Mouse (Mus musculus) lung, adult 18-20 months (tissue): ENCODE data around the gene Snx4.
"Not testable (repeated sequence)": the region's sequence is repeated elsewhere in the genome, so short reads cannot be mapped to it uniquely, and the experiment has no call there.

Experiments
- DNase-seq, 2 experiments: peaks; one replicate each; pipeline ENCODE4 v3.0.0; 2022; ENCODE audit warnings: mixed read lengths in 2 of 2

Snx4 gene

GRCm38 (mm10) chr16:33251194-33252051 lies at the start of gene Snx4:
TSS of gene Snx4 (plus strand) at chr16:33251442.
- DNase-seq = peak; percentile 92 to 94

- no peak for DNase-seq
Observed at GRCm38 (mm10) chr16:33210812-33211211, 40.4 kb upstream of the Snx4 start.

- no peak for DNase-seq
Observed at GRCm38 (mm10) chr16:33216313-33217003, 34.8 kb upstream of the Snx4 start.

- DNase-seq = not testable (repeated sequence)
Observed at GRCm38 (mm10) chr16:33217553-33218085, 33.6 kb upstream of the Snx4 start.

- no peak for DNase-seq
Observed at GRCm38 (mm10) chr16:33222482-33222881, 28.8 kb upstream of the Snx4 start.

GRCm38 (mm10) chr16:33224381-33224780 lies 26.9 kb upstream of the Snx4 start:
- no peak for DNase-seq

- no peak for DNase-seq
Observed at GRCm38 (mm10) chr16:33234128-33234527, 17.1 kb upstream of the Snx4 start.

GRCm38 (mm10) chr16:33236151-33236550 lies 15.1 kb upstream of the Snx4 start:
- no peak for DNase-seq

- DNase-seq = no peak
Observed at GRCm38 (mm10) chr16:33239305-33239704, 11.9 kb upstream of the Snx4 start.

GRCm38 (mm10) chr16:33242046-33242445 lies 9.2 kb upstream of the Snx4 start:
- no peak for DNase-seq

GRCm38 (mm10) chr16:33244136-33244691 lies 7.0 kb upstream of the Snx4 start:
- no peak for DNase-seq

- no peak for DNase-seq
Observed at GRCm38 (mm10) chr16:33244933-33245470, 6.2 kb upstream of the Snx4 start.

GRCm38 (mm10) chr16:33246526-33246925 lies 4.7 kb upstream of the Snx4 start:
- no peak for DNase-seq

GRCm38 (mm10) chr16:33247006-33247405 lies 4.2 kb upstream of the Snx4 start:
- DNase-seq = no peak

- peak in 1 of 2 experiments; percentile 20 for DNase-seq
Observed at GRCm38 (mm10) chr16:33250651-33251120, 556 bp upstream of the Snx4 start.

GRCm38 (mm10) chr16:33255601-33256000 lies 4.4 kb downstream of the Snx4 start:
- peak; percentile 78 to 81 for DNase-seq

- DNase-seq = no peak
Observed at GRCm38 (mm10) chr16:33258530-33258929, 7.3 kb downstream of the Snx4 start.

- no peak for DNase-seq
Observed at GRCm38 (mm10) chr16:33259824-33260223, 8.6 kb downstream of the Snx4 start.

- DNase-seq = no peak
Observed at GRCm38 (mm10) chr16:33260825-33261224, 9.6 kb downstream of the Snx4 start.

- DNase-seq = no peak
Observed at GRCm38 (mm10) chr16:33261584-33262061, 10.4 kb downstream of the Snx4 start.

GRCm38 (mm10) chr16:33262096-33262495 lies 10.9 kb downstream of the Snx4 start:
- no peak for DNase-seq

GRCm38 (mm10) chr16:33267616-33268253 lies 16.5 kb downstream of the Snx4 start:
- no peak for DNase-seq
